Mouse (Mus musculus) CH12.LX (cell line): ENCODE results near the gene 4930469K13Rik.

Experiments used
- EP300 ChIP-seq: IDR thresholded peaks from 2 replicates; pipeline ENCODE4 v1.6.1; 2011; ENCODE audit warnings: low read length, improper control_type of control experiment
- NRF1 ChIP-seq: IDR thresholded peaks from 2 replicates; pipeline ENCODE4 v1.6.1; 2014; ENCODE audit warnings: low read depth, mild to moderate bottlenecking, inconsistent platforms, low read length, improper control_type of control experiment, moderate library complexity

GRCm38 (mm10) chr11:34084639-34085038 lies 13.7 kb downstream of the 4930469K13Rik start:
- no peak for TF ChIP-seq EP300
- no peak for TF ChIP-seq NRF1
